Mouse (Mus musculus) urinary bladder, postnatal 0 days (tissue): Measurements from ENCODE around the gene Tmem110. TPM values are rescaled to one million over a fixed set of nuclear protein-coding genes. Genes with fewer than 3 reads are reported as not detected.

Source experiments
- polyA plus RNA-seq: library from polyadenylated mRNA; unstranded; fragments of >200 nt; fragmentation: Nextera tagmentation; extraction: Ambion mirVana; gene quantifications from 2 replicates; pipeline ENCODE4 v1.2.1, GENCODE M21; 2015

Gene Tmem110
- 19.3 and 22.6 TPM in 2 replicates for polyA plus RNA-seq

GRCm38 (mm10) chr14:30825476-30826131 is at the start of gene Tmem110:
Gene Tmem110, plus strand, starts transcription at chr14:30825590.

GRCm38 (mm10) chr14:30878958-30879571 is 53.7 kb downstream of the Tmem110 start, which contains the start of gene Mustn1:
Gene Mustn1, plus strand, starts transcription at chr14:30879200.

GRCm38 (mm10) chr14:30886204-30886603 is 60.8 kb downstream of the Tmem110 start, which contains the start of gene Itih4:
Gene Itih4, plus strand, starts transcription at chr14:30886476.

GRCm38 (mm10) chr14:30923375-30924105 is 98.2 kb downstream of the Tmem110 start, which contains the start of gene Itih3:
Gene Itih3, minus strand, starts transcription at chr14:30923760.

Other genes with a start within 250 kb of the Tmem110 start
- 37.7 and 38.7 TPM in 2 replicates for gene Prkcd, start 199.4 kb upstream of the Tmem110 start, polyA plus RNA-seq
- 13.9 and 14.0 TPM in 2 replicates for gene Rft1, start 171.2 kb upstream of the Tmem110 start, polyA plus RNA-seq
- gene Sfmbt1, start 110.7 kb upstream of the Tmem110 start, polyA plus RNA-seq: 6.9 and 7.7 TPM in 2 replicates
- gene Mustn1, start 53.6 kb downstream of the Tmem110 start, polyA plus RNA-seq: 72.9 and 73.3 TPM in 2 replicates
- 0.50 and 0.95 TPM in 2 replicates for gene Itih4, start 60.9 kb downstream of the Tmem110 start, polyA plus RNA-seq
- 1.9 and 3.1 TPM in 2 replicates for gene Itih3, start 98.2 kb downstream of the Tmem110 start, polyA plus RNA-seq
- gene Itih1, start 117.7 kb downstream of the Tmem110 start, polyA plus RNA-seq: 0.17 TPM in 1 of 2 replicates, not detected in the other
- 4.8 and 4.9 TPM in 2 replicates for gene Nek4, start 125.8 kb downstream of the Tmem110 start, polyA plus RNA-seq
- 40.3 and 49.5 TPM in 2 replicates for gene Glt8d1, start 175.8 kb downstream of the Tmem110 start, polyA plus RNA-seq
- 525 and 564 TPM in 2 replicates for gene Spcs1, start 176.1 kb downstream of the Tmem110 start, polyA plus RNA-seq
- 67.0 and 78.1 TPM in 2 replicates for gene Pbrm1, start 193.5 kb downstream of the Tmem110 start, polyA plus RNA-seq
- 63.5 and 68.1 TPM in 2 replicates for gene Gnl3, start 193.6 kb downstream of the Tmem110 start, polyA plus RNA-seq